Mouse (Mus musculus): ENCODE results near the gene Rad51b.

DNA sequence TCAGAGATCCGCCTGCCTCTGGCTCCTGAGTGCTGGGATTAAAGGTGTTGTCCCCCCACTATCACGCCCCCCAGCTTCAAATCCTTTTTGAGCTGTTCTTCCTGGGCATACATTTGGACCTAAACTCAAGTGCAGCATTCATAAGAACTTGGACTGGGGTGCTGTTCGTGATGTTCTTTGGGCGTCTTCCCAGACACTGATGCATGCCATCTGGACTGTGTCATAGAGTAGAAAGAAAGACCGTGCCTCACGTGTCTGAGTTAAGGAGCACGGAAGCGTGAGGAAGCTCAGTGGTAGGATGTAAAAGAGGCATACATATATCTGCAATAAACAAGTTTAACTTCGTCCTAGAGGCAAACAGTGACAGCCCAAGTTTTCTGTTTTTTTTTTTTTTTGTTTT lies 4.7 kb downstream of the Rad51b start:
- TF ChIP-seq CTCF (IDR thresholded peaks at IDR 0.05) (no peak), EP300 (IDR thresholded peaks at IDR 0.05; ENCODE audit: insufficient read depth, low read depth, low read length) (0 out of 2 replicates have a peak, but pooled peaks have one; percentile 37), POLR2A (IDR thresholded peaks at IDR 0.05; ENCODE audit: insufficient read depth, low read depth, low read length) (no peak)

Measured in heart, adult 2 months (tissue).